Mouse (Mus musculus): ENCODE results near the gene Scn8a.

Gene Scn8a

GRCm38 (mm10) chr15:101093988-101094387 is 224.3 kb downstream of the Scn8a start:
- in situ Hi-C loops (cut with MboI): no loop called here

DNA sequence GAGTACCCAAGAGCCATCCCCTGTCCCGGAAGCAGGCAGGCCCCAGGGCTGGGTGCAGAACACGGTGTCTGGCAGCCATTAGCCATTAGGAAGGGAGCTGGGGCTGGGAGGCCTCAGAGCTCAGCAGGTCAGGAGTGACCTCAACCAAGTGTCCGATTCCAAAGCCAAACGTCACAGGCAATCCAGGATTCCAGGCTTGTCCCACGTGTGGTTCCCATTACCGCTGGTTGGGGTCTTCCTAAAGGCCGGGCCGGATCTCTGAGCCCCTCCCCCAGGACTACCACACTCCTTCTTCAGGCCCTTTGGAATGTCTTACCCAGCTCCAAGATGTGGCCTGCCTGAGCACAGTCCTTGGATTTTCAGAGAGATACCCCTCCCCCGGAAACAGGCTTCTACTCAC is 225.3 kb downstream of the Scn8a start:
- in situ Hi-C loops (cut with MboI): no loop called here

- in situ Hi-C loops (cut with MboI): no loop called here
Measured at GRCm38 (mm10) chr15:101095392-101095791, 225.7 kb downstream of the Scn8a start.

Measured in mature B cell (primary cell).